Mouse (Mus musculus): ENCODE measurements around the gene Ror2. TPM values are rescaled to one million over a fixed set of nuclear protein-coding genes. Genes with fewer than 3 reads are reported as not detected.

The Ror2 gene
- polyA plus RNA-seq, 1 experiment from 2014 or later = 3.5 TPM

DNA sequence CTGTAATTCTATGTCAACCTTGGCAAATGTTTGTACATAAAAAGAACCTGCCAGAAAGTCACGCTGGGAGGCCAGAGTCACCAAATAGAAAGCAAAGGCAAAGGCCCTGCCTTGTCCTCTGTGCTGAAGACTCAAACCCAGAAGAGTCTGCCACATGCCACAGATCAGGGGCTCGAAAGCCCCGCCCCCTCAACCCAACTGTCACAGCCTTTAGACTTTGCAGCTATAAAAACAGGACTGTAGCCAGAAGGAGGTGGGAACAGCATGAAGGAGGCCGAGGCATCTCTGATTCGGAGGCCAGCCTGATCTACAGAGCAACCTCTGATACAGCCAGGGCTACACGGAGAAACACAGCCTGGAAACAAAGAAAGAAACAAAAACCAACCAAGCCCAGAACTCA lies 37.8 kb downstream of the Ror2 start:
- Histone ChIP-seq H3K4me2 (replicated peaks) (no peak overlapping the region), H3K4me3 (replicated peaks) (no peak overlapping the region), H3K9ac (replicated peaks) (no peak overlapping the region), H3K36me3 (no peaks in the 10 kb centered on the region), H3K27me3 (no peaks in the 10 kb centered on the region), H3K27ac (no peak overlapping the region), H3K9me3 (no peaks in the 10 kb centered on the region), H3K4me1 (replicated peaks) (no peaks in the 10 kb centered on the region)
- WGBS = 69% methylated on average over 6 of the region's 6 CpGs
- no peak for ATAC-seq

DNA sequence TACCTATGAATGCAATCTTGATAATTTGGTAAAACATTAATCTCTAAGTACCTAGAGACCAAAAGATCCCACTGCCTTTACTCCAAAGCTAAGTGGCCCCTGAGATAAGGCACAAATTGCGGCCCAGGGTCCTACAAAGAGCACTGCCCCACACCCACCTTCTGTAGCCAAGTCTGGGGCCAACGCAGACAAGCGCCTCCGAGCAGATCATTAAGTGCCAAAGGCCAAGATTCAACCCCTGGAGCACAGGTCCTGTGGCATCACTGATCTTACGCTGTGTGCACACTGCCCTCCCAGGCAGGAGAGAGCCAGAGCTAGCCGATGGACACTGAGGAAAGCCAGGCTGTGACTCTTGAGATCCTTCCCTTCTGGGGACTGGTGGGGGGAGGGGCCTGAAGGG lies 38.7 kb downstream of the Ror2 start:
- no peak overlapping the region for H3K4me3 ChIP-seq (replicated peaks)
- H3K9ac ChIP-seq (replicated peaks) = no peak overlapping the region
- 80% methylated on average over 6 of the region's 6 CpGs for WGBS
- no peak overlapping the region for H3K27ac ChIP-seq
- H3K9me3 ChIP-seq = peaks cover 4% of the 10 kb centered on the region; the same call in 1 of the 2 replicates
- no peaks in the 10 kb centered on the region for H3K36me3 ChIP-seq
- ATAC-seq = no peak
- H3K4me2 ChIP-seq (replicated peaks) = no peak overlapping the region
- no peaks in the 10 kb centered on the region for H3K27me3 ChIP-seq
- no peaks in the 10 kb centered on the region for H3K4me1 ChIP-seq (replicated peaks)

DNA sequence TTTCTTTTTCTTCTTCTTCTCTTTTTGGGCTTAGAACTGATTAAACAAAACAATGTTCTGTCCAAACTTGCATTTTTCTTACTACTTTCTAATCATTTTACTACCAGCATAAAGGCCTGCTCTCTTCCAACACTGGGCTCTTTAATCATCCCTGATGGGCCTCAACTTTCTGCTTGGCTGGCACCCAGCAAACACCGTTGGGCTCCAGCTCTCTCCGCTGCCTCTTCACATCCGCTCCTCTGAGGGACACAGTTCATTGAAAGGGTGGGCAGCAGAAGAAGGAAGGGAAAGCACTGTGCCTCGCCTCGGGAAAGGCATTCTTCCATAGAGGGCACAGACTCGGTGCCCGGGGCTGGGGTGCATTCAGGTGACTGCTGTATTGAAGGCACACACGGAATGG lies 41.8 kb downstream of the Ror2 start:
- ATAC-seq = no peak
- 82% methylated on average over 8 of the region's 8 CpGs for WGBS
- H3K4me1 ChIP-seq (replicated peaks) = no peaks in the 10 kb centered on the region
- H3K27ac ChIP-seq = no peak overlapping the region
- H3K4me2 ChIP-seq (replicated peaks) = no peak overlapping the region
- H3K9ac ChIP-seq (replicated peaks) = no peak overlapping the region
- H3K36me3 ChIP-seq = no peaks in the 10 kb centered on the region
- H3K27me3 ChIP-seq = no peaks in the 10 kb centered on the region
- peaks cover 4% of the 10 kb centered on the region; the same call in 1 of the 2 replicates for H3K9me3 ChIP-seq
- no peak overlapping the region for H3K4me3 ChIP-seq (replicated peaks)

DNA sequence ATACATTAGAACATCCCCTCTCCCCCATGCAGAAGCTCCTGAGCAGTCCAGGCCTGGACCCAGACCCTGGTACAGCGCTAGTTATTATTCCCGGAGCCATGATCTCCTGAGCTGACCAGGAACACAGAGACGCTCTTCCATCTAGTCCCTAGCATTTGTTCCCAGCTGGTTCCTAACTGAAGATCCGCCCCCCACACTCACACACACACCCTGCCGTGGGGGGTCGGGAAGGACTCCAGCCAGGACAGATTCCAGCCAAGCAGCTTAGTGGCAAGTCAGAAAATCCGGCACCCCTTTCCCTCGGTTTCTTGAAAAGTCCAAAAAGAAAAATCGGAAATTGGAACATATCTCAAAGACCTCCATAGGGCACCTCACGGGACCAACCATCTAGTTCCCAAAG lies 48.5 kb downstream of the Ror2 start:
- Histone ChIP-seq H3K4me3 (replicated peaks) (no peak overlapping the region), H3K9ac (replicated peaks) (no peak overlapping the region), H3K4me1 (replicated peaks) (peaks cover 40% of the 10 kb centered on the region), H3K36me3 (no peaks in the 10 kb centered on the region), H3K27me3 (peaks cover 30% of the 10 kb centered on the region; the same call in 1 of the 2 replicates), H3K4me2 (replicated peaks) (no peak overlapping the region), H3K9me3 (peaks cover 2% of the 10 kb centered on the region; the same call in 1 of the 2 replicates), H3K27ac (no peak overlapping the region)
- WGBS = 54% methylated on average over 10 of the region's 10 CpGs
- ATAC-seq = no peak

DNA sequence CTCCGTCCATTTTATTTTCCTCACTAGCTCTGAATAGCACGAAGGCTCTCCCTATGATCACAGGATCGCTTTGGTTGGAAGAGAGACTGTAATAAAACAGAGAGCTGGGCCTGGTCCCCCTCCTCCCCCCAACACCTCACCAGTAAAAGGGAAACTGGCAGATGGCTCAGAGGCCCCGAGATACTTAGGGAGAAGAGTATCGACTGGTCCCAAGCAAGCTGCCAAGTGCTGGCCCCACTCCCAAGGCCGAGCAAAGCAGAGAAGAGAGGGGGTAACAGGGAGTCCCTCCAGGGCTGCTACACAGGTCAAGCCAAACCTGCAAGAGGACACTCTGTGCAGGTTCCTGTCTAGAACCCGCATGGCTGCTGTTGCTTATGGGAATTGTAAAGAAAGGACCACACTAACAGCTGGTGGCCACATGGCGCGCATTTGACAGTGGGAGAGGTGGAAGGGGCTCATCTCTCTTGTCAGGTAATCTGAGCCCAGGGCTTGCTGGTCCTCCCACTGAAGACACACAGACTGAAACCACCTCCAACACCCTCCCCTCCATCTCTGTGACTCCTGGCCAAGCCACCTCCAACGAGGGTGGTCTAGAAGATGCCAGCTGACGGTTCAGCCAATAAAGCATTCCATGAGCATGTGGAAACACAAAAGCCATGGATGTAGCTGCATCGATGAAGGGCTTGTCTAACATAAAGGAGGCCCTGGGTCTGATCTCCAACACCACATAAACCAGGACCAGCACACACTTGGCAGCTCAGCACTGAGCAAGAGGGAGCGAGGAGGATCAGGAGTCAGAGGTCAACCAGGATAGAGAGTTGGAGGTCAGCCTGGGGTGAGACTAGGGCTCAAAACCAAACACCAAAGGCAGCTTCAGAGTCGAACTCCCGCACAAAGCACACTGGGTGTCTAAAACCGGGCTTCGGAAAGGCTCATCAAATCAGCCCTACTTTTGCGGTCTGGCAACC lies 49.2 kb downstream of the Ror2 start:
- 37% methylated on average over 18 of the region's 18 CpGs for WGBS

DNA sequence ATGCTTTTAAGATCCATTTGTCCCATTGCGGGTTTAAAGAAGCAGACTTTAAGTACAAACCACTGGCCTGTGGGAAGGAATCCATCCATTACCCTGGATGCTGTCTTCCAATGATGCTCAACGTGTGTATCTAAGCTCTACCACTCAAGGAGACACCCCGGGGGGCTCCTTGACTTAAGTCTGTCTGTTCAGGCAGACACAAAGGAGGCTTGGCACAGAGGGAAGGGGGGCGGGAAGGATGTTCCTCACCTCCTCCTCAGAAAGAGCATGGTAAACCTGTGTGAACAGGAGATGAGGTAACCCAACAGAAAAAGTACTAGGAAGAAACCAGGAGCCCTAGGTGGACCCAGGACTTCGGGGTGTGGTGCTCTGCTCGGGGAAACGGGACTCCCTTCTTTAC lies 50.0 kb downstream of the Ror2 start:
- Histone ChIP-seq H3K27ac (no peak overlapping the region; the same call in 1 of the 2 replicates), H3K27me3 (peaks cover 30% of the 10 kb centered on the region; the same call in 1 of the 2 replicates), H3K4me2 (replicated peaks) (no peak overlapping the region), H3K9me3 (no peaks in the 10 kb centered on the region), H3K4me3 (replicated peaks) (no peak overlapping the region), H3K36me3 (no peaks in the 10 kb centered on the region), H3K4me1 (replicated peaks) (peaks cover 49% of the 10 kb centered on the region), H3K9ac (replicated peaks) (no peak overlapping the region)
- WGBS = 15% methylated on average over 7 of the region's 7 CpGs
- ATAC-seq = no peak

More for the DNA sequence above, 49.2 kb downstream of the Ror2 start:
- 0 out of 2 replicates have a peak, but pooled peaks have one; percentile 55 for ATAC-seq
- H3K9ac ChIP-seq (replicated peaks) = no peak overlapping the region
- peaks cover 42% of the 10 kb centered on the region for H3K4me1 ChIP-seq (replicated peaks)
- peaks cover 30% of the 10 kb centered on the region; the same call in 1 of the 2 replicates for H3K27me3 ChIP-seq
- H3K36me3 ChIP-seq = no peaks in the 10 kb centered on the region
- H3K4me3 ChIP-seq (replicated peaks) = no peak overlapping the region
- no peak overlapping the region for H3K4me2 ChIP-seq (replicated peaks)
- peak overlapping the region; percentile 37; the same call in 1 of the 2 replicates for H3K27ac ChIP-seq
- H3K9me3 ChIP-seq = no peaks in the 10 kb centered on the region

DNA sequence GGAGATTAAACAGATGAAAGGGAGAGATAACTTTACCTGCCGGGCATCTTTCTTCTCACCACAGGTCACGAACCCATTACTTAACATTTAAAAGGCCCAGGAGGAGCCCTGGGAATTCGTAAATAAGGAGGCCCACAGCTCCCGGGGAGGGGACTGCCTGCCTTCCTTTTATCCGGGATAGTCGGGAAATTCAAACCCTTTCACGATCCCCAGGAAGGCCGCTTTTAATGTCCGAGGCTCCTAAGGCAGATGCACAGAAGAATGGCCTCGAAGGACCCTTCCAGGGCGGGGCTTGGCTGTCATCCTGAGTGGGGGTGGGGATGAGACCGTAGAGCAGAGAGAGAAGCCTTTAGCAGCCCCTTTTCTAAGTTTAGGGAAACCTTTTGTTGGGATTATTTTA lies 51.1 kb downstream of the Ror2 start:
- Histone ChIP-seq H3K9ac (replicated peaks) (no peak overlapping the region), H3K4me2 (replicated peaks) (no peak overlapping the region; the same call in 1 of the 2 replicates), H3K9me3 (no peaks in the 10 kb centered on the region), H3K27me3 (peaks cover 30% of the 10 kb centered on the region; the same call in 1 of the 2 replicates), H3K27ac (no peak overlapping the region), H3K36me3 (no peaks in the 10 kb centered on the region), H3K4me3 (replicated peaks) (no peak overlapping the region), H3K4me1 (replicated peaks) (peaks cover 55% of the 10 kb centered on the region)
- WGBS = 4% methylated on average over 12 of the region's 12 CpGs
- ATAC-seq = no peak

DNA sequence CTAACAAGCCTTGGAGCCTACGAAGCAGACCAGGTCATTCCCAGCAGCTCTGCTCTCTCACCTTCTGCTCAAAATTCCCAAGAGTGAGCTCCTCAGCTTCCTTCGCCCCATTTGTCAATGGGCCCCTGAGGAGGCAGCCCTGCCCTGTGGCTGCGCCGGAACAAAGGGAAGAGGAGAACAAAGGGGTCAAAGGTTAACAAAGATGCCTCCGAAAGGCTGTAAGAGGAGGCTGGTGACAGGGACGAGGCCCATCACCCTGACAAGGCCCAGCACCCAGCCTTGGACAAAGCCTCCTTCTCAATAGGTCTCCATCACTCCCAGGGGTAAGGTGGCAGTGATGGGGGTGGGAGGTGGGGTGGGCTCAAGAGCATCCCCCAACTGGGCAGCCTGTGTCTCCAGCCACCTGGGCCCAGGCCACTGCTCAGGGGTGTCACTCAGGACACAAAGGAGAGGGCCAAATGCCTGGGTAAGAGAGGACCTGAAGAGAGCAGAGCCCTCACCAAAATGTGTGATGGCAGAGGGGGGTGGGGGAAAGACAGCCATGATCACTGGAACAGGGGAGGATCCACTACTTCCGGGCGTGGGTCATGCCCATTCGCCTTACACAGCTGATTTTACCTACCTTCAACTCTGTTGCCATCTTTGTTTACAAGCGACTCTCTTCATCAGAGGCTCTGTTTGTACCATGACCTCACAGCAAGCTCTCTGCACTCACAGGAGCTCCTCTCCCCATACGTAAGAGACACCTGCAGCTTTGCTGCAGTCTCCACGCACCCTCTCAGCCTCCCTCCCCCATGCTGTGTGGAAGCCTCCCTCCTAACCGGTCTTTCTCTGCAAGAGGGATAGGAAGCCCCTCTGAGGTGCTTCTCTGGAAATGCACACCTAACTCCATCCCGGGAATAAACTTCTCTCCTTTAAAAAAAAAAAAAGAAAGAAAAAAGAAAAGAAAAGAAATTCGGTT lies 51.8 kb downstream of the Ror2 start:
- WGBS = 17% methylated on average over 15 of the region's 15 CpGs

DNA sequence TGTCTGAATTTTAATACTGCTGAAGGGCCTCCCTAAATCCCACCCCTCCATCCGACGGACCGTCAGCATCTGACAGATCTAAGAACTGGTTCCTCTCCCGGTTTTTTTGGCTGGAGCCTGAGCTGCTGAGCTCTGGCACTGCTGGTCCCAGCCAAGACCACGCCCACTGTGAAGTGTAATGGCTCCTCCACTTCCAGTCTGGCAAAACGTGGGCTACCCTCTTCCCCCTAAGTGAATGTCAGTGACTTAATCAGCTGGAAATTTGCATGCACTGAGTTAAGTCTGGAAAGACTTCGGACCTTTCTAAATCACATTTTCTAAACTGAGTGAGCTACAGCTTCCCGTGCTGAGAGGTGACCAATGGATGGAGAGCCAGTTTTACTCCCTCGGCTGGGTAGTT lies 52.5 kb downstream of the Ror2 start:
- Histone ChIP-seq H3K4me1 (replicated peaks) (peaks cover 55% of the 10 kb centered on the region), H3K9ac (replicated peaks) (no peak overlapping the region), H3K36me3 (no peaks in the 10 kb centered on the region), H3K27me3 (peaks cover 30% of the 10 kb centered on the region; the same call in 1 of the 2 replicates), H3K4me3 (replicated peaks) (no peak overlapping the region), H3K9me3 (no peaks in the 10 kb centered on the region), H3K4me2 (replicated peaks) (no peak overlapping the region), H3K27ac (no peak overlapping the region)
- WGBS = 12% methylated on average over 9 of the region's 9 CpGs
- ATAC-seq = 0 out of 2 replicates have a peak, but pooled peaks have one; percentile 44

More for the DNA sequence above, 51.8 kb downstream of the Ror2 start:
- Histone ChIP-seq H3K9me3 (no peaks in the 10 kb centered on the region), H3K4me3 (replicated peaks) (no peak overlapping the region), H3K9ac (replicated peaks) (no peak overlapping the region), H3K4me1 (replicated peaks) (peaks cover 55% of the 10 kb centered on the region), H3K36me3 (no peaks in the 10 kb centered on the region), H3K27me3 (peaks cover 30% of the 10 kb centered on the region; the same call in 1 of the 2 replicates), H3K27ac (peak overlapping the region; percentile 26; the same call in 1 of the 2 replicates), H3K4me2 (replicated peaks) (no peak overlapping the region)
- ATAC-seq = peak; percentile 43

DNA sequence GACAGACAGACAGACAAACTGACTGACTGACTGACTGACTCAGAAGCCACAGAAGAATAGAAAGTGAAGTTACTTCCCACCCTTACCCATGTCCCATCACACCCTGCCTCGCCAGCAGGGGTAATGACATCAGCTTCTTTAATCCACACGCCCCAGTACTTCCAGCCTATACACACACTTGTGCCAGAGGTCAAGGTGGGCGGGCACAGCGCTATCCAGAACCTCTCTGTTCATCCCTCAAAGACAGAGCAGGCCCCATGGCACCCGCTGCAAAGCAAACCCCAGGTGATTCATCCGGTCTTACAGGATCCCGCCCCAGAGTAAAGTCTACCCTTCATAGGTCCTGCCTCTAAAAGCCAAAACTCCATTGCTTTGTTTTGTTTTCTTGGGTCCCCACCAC lies 53.5 kb downstream of the Ror2 start:
- no peak for ATAC-seq
- 26% methylated on average over 7 of the region's 7 CpGs for WGBS
- Histone ChIP-seq H3K9me3 (no peaks in the 10 kb centered on the region), H3K36me3 (no peaks in the 10 kb centered on the region), H3K9ac (replicated peaks) (no peak overlapping the region), H3K27me3 (peaks cover 30% of the 10 kb centered on the region; the same call in 1 of the 2 replicates), H3K4me3 (replicated peaks) (no peak overlapping the region), H3K4me1 (replicated peaks) (peaks cover 55% of the 10 kb centered on the region), H3K27ac (no peak overlapping the region), H3K4me2 (replicated peaks) (no peak overlapping the region)

DNA sequence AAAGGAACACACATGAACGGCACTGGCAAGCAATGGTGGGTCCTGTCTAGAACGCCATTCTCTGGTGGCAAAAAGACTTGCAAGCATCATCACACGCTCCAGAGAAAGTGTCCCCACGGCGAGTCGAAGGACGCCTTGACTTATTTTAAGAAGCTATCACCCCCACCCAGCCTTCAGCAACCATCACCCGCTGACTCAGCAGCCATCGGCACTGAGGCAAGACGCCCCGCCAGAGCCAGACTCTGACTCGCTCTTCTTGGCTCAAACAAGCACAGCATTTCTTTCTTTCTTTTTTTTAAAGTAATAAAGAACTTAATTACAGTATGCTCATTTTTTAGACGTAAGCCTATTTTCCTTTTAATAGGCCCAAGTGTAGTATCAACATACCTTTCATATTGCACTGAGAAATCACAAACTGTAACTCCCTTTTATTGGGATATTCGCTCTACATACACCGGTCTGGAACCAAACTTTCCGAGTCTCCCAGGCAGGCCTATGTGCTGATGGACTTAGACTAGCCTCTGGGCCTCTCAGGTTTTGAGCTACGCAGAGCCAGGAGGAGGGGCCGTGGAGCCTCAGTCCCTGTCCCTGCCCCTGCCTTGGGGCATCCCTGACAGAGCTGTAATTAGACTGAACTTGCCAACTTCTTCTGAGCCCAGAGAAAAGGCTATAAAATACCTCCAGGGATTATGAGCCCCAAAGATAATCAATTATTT lies 55.3 kb downstream of the Ror2 start:
- no peak for ATAC-seq
- Histone ChIP-seq H3K9me3 (no peaks in the 10 kb centered on the region), H3K36me3 (no peaks in the 10 kb centered on the region), H3K4me1 (replicated peaks) (peaks cover 44% of the 10 kb centered on the region), H3K9ac (replicated peaks) (no peak overlapping the region), H3K4me3 (replicated peaks) (no peak overlapping the region), H3K4me2 (replicated peaks) (no peak overlapping the region), H3K27ac (no peak overlapping the region), H3K27me3 (peaks cover 16% of the 10 kb centered on the region; the same call in 1 of the 2 replicates)
- WGBS = 69% methylated on average over 18 of the region's 18 CpGs

Measured in midbrain, embryonic 13.5 days (tissue).